ENCODE assay signal across 1 mouse cellular context in the genomic region with DNA sequence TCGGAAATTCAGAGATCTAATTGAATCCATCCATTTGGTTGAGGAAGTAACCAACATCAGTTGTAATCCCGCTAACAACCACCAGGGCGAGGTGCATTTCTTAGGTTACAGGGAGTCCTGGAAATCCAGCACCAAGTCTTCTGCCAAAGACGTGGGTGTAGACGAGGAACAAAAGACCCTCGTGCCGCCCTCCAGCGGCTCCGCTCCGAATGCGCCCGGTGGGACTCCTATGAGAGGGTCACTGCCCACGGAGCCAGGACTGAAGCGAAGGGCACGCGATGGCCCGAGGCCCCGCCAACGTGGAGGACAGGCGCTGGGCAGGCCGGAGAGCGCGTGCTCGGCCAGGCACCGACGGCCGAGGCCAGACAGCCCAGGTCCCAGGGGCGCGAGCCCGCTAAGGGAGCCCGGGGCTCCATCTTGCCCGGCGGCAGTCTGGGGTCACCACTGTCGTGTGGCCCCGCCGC.
TF ChIP-seq lines count a peak whose summit lies in the region.

No protein-coding gene starts in this region.

TF ChIP-seq in CH12.LX, 34 proteins besides CTCF, POLR2A, EP300 and RAD21 (continued from another document):
- no peak for TF ChIP-seq ETS1 (conservative IDR thresholded peaks at IDR 0.05; ENCODE audit: low read depth, low read length)
- TF ChIP-seq TBP (conservative IDR thresholded peaks at IDR 0.05; ENCODE audit: low read depth, low read length): peak; percentile 43; the same call in 1 of the 2 replicates
- TF ChIP-seq NRF1 (IDR thresholded peaks at IDR 0.05; ENCODE audit: low read depth, low read length): 0 out of 2 replicates have a peak, but pooled peaks have one; percentile 6
- no peak for TF ChIP-seq MAFK (IDR thresholded peaks at IDR 0.05; ENCODE audit: insufficient replicate concordance, low read length)
- TF ChIP-seq TCF12 (IDR thresholded peaks at IDR 0.05; ENCODE audit: low read depth, low read length): 0 out of 2 replicates have a peak, but pooled peaks have one; percentile 8
- no peak for TF ChIP-seq MAX (IDR thresholded peaks at IDR 0.05; ENCODE audit: low read length)
- TF ChIP-seq BHLHE40 (IDR thresholded peaks at IDR 0.05; ENCODE audit: low read depth, low read length): no peak
TF ChIP-seq in CH12.LX: peak in this region for 4.
